Mouse (Mus musculus): ENCODE measurements around the gene Tex21.

GRCm38 (mm10) chr12:76177864-76178518, 68.6 kb downstream of the Tex21 start:
- peak; percentile 59 for TF ChIP-seq CTCF (IDR thresholded peaks at IDR 0.05; ENCODE audit: control insufficient read depth, insufficient read depth, insufficient read length)
- no peak for TF ChIP-seq MAX (IDR thresholded peaks at IDR 0.05)
- no peak for TF ChIP-seq CEBPB (IDR thresholded peaks at IDR 0.05; ENCODE audit: low read depth)
- no peak for TF ChIP-seq MYOD1 (IDR thresholded peaks at IDR 0.05; ENCODE audit: control insufficient read depth, insufficient read length, low read depth)
- no peak for TF ChIP-seq MYOG (IDR thresholded peaks at IDR 0.05; ENCODE audit: control insufficient read depth, extremely low read depth, insufficient read length)
- TF ChIP-seq USF1 (IDR thresholded peaks at IDR 0.05; ENCODE audit: low read depth) = no peak

Data from C2C12 (cell line).